Mouse (Mus musculus): ENCODE data around the gene Foxn3. TPM values are rescaled to one million over a fixed set of nuclear protein-coding genes. Genes with fewer than 3 reads are reported as not detected.
A peak's percentile ranks its signal among the peaks of the same experiment; 100 is the strongest.

The Foxn3 gene
- polyA plus RNA-seq, 1 experiment from 2014 or later: 86.4 TPM

GRCm38 (mm10) chr12:99260171-99260570, 303.2 kb downstream of the Foxn3 start:
- no peaks in the 10 kb centered on the region for H3K27me3 ChIP-seq
- H3K4me1 ChIP-seq: peaks cover 37% of the 10 kb centered on the region
- H3K9me3 ChIP-seq: no peaks in the 10 kb centered on the region
- no peak overlapping the region for H3K9ac ChIP-seq (replicated peaks)
- no peaks in the 10 kb centered on the region for H3K36me3 ChIP-seq
- WGBS: 76% methylated on average over 10 of the region's 10 CpGs
- H3K4me3 ChIP-seq: no peak overlapping the region
- no peak overlapping the region for H3K4me2 ChIP-seq (replicated peaks)
- ATAC-seq (replicated peaks): no peak
- no peak overlapping the region for H3K27ac ChIP-seq (replicated peaks)

GRCm38 (mm10) chr12:99257570-99257969, 305.8 kb downstream of the Foxn3 start:
- no peak for ATAC-seq (replicated peaks)
- H3K27me3 ChIP-seq: no peaks in the 10 kb centered on the region
- H3K36me3 ChIP-seq: no peaks in the 10 kb centered on the region
- peaks cover 34% of the 10 kb centered on the region for H3K4me1 ChIP-seq
- H3K27ac ChIP-seq (replicated peaks): 0 out of 2 replicates have a peak overlapping the region, but pooled peaks have one; percentile 27
- no peak overlapping the region for H3K9ac ChIP-seq (replicated peaks)
- no peak overlapping the region for H3K4me3 ChIP-seq
- WGBS: 73% methylated on average over 5 of the region's 5 CpGs
- no peak overlapping the region for H3K4me2 ChIP-seq (replicated peaks)
- H3K9me3 ChIP-seq: no peaks in the 10 kb centered on the region

GRCm38 (mm10) chr12:99256997-99257396, 306.4 kb downstream of the Foxn3 start:
- Histone ChIP-seq H3K27ac (replicated peaks) (no peak overlapping the region), H3K4me1 (peaks cover 34% of the 10 kb centered on the region), H3K36me3 (no peaks in the 10 kb centered on the region), H3K9me3 (no peaks in the 10 kb centered on the region), H3K4me2 (replicated peaks) (no peak overlapping the region), H3K4me3 (no peak overlapping the region), H3K9ac (replicated peaks) (no peak overlapping the region), H3K27me3 (no peaks in the 10 kb centered on the region)
- WGBS: 78% methylated on average over 8 of the region's 8 CpGs
- no peak for ATAC-seq (replicated peaks)

- Histone ChIP-seq H3K4me3 (no peak overlapping the region), H3K27me3 (no peaks in the 10 kb centered on the region), H3K9ac (replicated peaks) (no peak overlapping the region), H3K9me3 (no peaks in the 10 kb centered on the region), H3K4me2 (replicated peaks) (no peak overlapping the region), H3K27ac (replicated peaks) (no peak overlapping the region), H3K36me3 (no peaks in the 10 kb centered on the region), H3K4me1 (peaks cover 34% of the 10 kb centered on the region)
- 93% methylated on average over 5 of the region's 5 CpGs for WGBS
- no peak for ATAC-seq (replicated peaks)
These were observed 306.9 kb downstream of the Foxn3 start for GRCm38 (mm10) chr12:99256463-99256862.

- ATAC-seq (replicated peaks): no peak
- Histone ChIP-seq H3K9ac (replicated peaks) (no peak overlapping the region), H3K27ac (replicated peaks) (no peak overlapping the region), H3K4me3 (no peak overlapping the region), H3K27me3 (no peaks in the 10 kb centered on the region), H3K9me3 (no peaks in the 10 kb centered on the region), H3K4me1 (peaks cover 34% of the 10 kb centered on the region), H3K4me2 (replicated peaks) (no peak overlapping the region), H3K36me3 (no peaks in the 10 kb centered on the region)
- WGBS: 80% methylated on average over 8 of the region's 8 CpGs
These were observed 308.9 kb downstream of the Foxn3 start for GRCm38 (mm10) chr12:99254436-99254835.

- ATAC-seq (replicated peaks): 0 out of 2 replicates have a peak, but pooled peaks have one; percentile 46
- H3K9me3 ChIP-seq: no peaks in the 10 kb centered on the region
- H3K27ac ChIP-seq (replicated peaks): peak overlapping the region; percentile 32; the same call in 1 of the 2 replicates
- H3K4me3 ChIP-seq: no peak overlapping the region
- H3K27me3 ChIP-seq: no peaks in the 10 kb centered on the region
- 54% methylated on average over 10 of the region's 10 CpGs for WGBS
- no peaks in the 10 kb centered on the region for H3K36me3 ChIP-seq
- no peak overlapping the region for H3K9ac ChIP-seq (replicated peaks)
- H3K4me2 ChIP-seq (replicated peaks): no peak overlapping the region
- peaks cover 29% of the 10 kb centered on the region for H3K4me1 ChIP-seq
These were observed 309.8 kb downstream of the Foxn3 start for GRCm38 (mm10) chr12:99253562-99253961.

GRCm38 (mm10) chr12:99248606-99249005, 314.8 kb downstream of the Foxn3 start:
- H3K4me1 ChIP-seq: peaks cover 17% of the 10 kb centered on the region
- no peak overlapping the region for H3K9ac ChIP-seq (replicated peaks)
- WGBS: 89% methylated on average over 8 of the region's 8 CpGs
- no peaks in the 10 kb centered on the region for H3K9me3 ChIP-seq
- H3K4me3 ChIP-seq: no peak overlapping the region
- no peak overlapping the region for H3K4me2 ChIP-seq (replicated peaks)
- no peaks in the 10 kb centered on the region for H3K36me3 ChIP-seq
- H3K27ac ChIP-seq (replicated peaks): no peak overlapping the region
- no peak for ATAC-seq (replicated peaks)
- no peaks in the 10 kb centered on the region for H3K27me3 ChIP-seq

- Histone ChIP-seq H3K9ac (replicated peaks) (no peak overlapping the region), H3K27ac (replicated peaks) (no peak overlapping the region), H3K9me3 (no peaks in the 10 kb centered on the region), H3K36me3 (no peaks in the 10 kb centered on the region), H3K4me1 (peaks cover 16% of the 10 kb centered on the region), H3K27me3 (no peaks in the 10 kb centered on the region), H3K4me3 (no peak overlapping the region), H3K4me2 (replicated peaks) (no peak overlapping the region)
- WGBS: 77% methylated on average over 6 of the region's 6 CpGs
- ATAC-seq (replicated peaks): no peak
These were observed 315.4 kb downstream of the Foxn3 start for GRCm38 (mm10) chr12:99247939-99248338.

- Histone ChIP-seq H3K4me3 (no peak overlapping the region), H3K4me1 (peaks cover 13% of the 10 kb centered on the region), H3K27ac (replicated peaks) (no peak overlapping the region), H3K9me3 (no peaks in the 10 kb centered on the region), H3K9ac (replicated peaks) (no peak overlapping the region), H3K36me3 (no peaks in the 10 kb centered on the region), H3K27me3 (no peaks in the 10 kb centered on the region), H3K4me2 (replicated peaks) (no peak overlapping the region)
- no peak for ATAC-seq (replicated peaks)
- WGBS: 63% methylated on average over 10 of the region's 10 CpGs
These were observed 316.2 kb downstream of the Foxn3 start for GRCm38 (mm10) chr12:99246984-99247746.

GRCm38 (mm10) chr12:99244673-99245072, 318.7 kb downstream of the Foxn3 start:
- Histone ChIP-seq H3K36me3 (no peaks in the 10 kb centered on the region), H3K9ac (replicated peaks) (no peak overlapping the region), H3K4me3 (no peak overlapping the region), H3K4me1 (peaks cover 24% of the 10 kb centered on the region), H3K4me2 (replicated peaks) (no peak overlapping the region), H3K9me3 (no peaks in the 10 kb centered on the region), H3K27me3 (no peaks in the 10 kb centered on the region), H3K27ac (replicated peaks) (no peak overlapping the region)
- ATAC-seq (replicated peaks): no peak
- whole genome bisulfite sequencing: 89% methylated on average over 9 of the region's 9 CpGs

GRCm38 (mm10) chr12:99244264-99244663, 319.1 kb downstream of the Foxn3 start:
- no peaks in the 10 kb centered on the region for H3K36me3 ChIP-seq

GRCm38 (mm10) chr12:99243316-99243715, 320.1 kb downstream of the Foxn3 start:
- no peaks in the 10 kb centered on the region for H3K27me3 ChIP-seq
- no peaks in the 10 kb centered on the region for H3K36me3 ChIP-seq
- no peak for ATAC-seq (replicated peaks)
- peaks cover 33% of the 10 kb centered on the region for H3K4me1 ChIP-seq
- no peak overlapping the region for H3K9ac ChIP-seq (replicated peaks)
- no peaks in the 10 kb centered on the region for H3K9me3 ChIP-seq
- H3K27ac ChIP-seq (replicated peaks): no peak overlapping the region
- H3K4me3 ChIP-seq: no peak overlapping the region
- H3K4me2 ChIP-seq (replicated peaks): no peak overlapping the region
- 97% methylated on average over 1 of the region's 1 CpGs for WGBS

More at GRCm38 (mm10) chr12:99244264-99244663, 319.1 kb downstream of the Foxn3 start:
- Histone ChIP-seq H3K4me1 (peaks cover 29% of the 10 kb centered on the region), H3K27ac (replicated peaks) (no peak overlapping the region), H3K9me3 (no peaks in the 10 kb centered on the region), H3K27me3 (no peaks in the 10 kb centered on the region), H3K9ac (replicated peaks) (no peak overlapping the region), H3K4me2 (replicated peaks) (no peak overlapping the region), H3K4me3 (no peak overlapping the region)
- no peak for ATAC-seq (replicated peaks)
- WGBS: 87% methylated on average over 6 of the region's 6 CpGs
